Mouse (Mus musculus) erythroblast, embryonic 14.5 days (primary cell): Measurements from ENCODE around the gene Zfp746. TPM values are rescaled to one million over a fixed set of nuclear protein-coding genes. Genes with fewer than 3 reads are reported as not detected.

Experiments
- H3K27me3 ChIP-seq: 2 replicates; pipeline ENCODE4 v1.6.1; 2012; ENCODE audit warnings: inconsistent platforms; ENCODE audit not compliant: control insufficient read depth
- H3K36me3 ChIP-seq: 2 replicates; pipeline ENCODE4 v1.6.1; 2012; ENCODE audit warnings: mild to moderate bottlenecking, inconsistent platforms; ENCODE audit not compliant: control insufficient read depth
- H3K4me1 ChIP-seq: 2 replicates; pipeline ENCODE4 v1.6.1; 2012; ENCODE audit warnings: inconsistent platforms; ENCODE audit not compliant: control insufficient read depth
- H3K4me3 ChIP-seq: replicated peaks from 2 replicates; pipeline ENCODE3; 2012; ENCODE audit warnings: moderate library complexity, mild to moderate bottlenecking, inconsistent platforms
- H3K9me3 ChIP-seq: 2 replicates; pipeline ENCODE4 v1.6.1; 2012; ENCODE audit warnings: low read length, inconsistent platforms, mixed read lengths; ENCODE audit not compliant: control insufficient read depth
- GATA1 ChIP-seq: IDR thresholded peaks from 2 replicates; pipeline ENCODE4 v1.6.1; 2012; ENCODE audit warnings: low read length, inconsistent platforms, mixed read lengths
- TAL1 ChIP-seq: IDR thresholded peaks from 3 replicates; pipeline ENCODE4 v1.6.1; 2012; ENCODE audit warnings: low read length, inconsistent platforms, mixed read lengths
- polyA plus RNA-seq: library from polyadenylated mRNA; stranded (reverse); fragments of >175 nt; gene quantifications from 2 replicates; pipeline ENCODE4 v1.2.3, GENCODE M21; 2012

Gene Zfp746
- polyA plus RNA-seq, 1 experiment = 0.43 TPM

DNA sequence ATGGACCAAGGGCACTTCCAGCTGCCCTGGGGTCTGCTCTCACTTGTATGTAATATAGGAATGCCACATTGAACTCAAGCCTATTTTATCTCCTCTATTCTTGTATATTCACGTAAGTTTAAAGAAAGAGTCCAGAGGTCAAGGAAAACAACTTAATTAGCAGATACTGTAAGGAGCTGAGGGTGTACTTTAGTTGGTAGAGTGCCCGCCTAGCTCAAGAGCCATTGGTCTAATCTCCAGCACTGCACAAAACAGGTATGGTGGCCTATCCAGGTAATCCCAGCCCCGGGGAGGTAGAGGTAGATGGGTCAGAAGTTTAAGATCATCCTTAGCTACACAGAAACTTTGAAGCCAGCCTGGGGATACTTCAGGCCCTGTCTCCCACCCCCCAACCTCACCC, 18.9 kb downstream of the Zfp746 start:
- Histone ChIP-seq H3K9me3 (no peaks in the 10 kb centered on the region), H3K4me1 (peaks cover 3% of the 10 kb centered on the region; the same call in 1 of the 2 replicates), H3K4me3 (no peak overlapping the region), H3K36me3 (peaks cover 55% of the 10 kb centered on the region), H3K27me3 (no peaks in the 10 kb centered on the region)
- TF ChIP-seq GATA1 = no peak
- TF ChIP-seq TAL1 = no peak

DNA sequence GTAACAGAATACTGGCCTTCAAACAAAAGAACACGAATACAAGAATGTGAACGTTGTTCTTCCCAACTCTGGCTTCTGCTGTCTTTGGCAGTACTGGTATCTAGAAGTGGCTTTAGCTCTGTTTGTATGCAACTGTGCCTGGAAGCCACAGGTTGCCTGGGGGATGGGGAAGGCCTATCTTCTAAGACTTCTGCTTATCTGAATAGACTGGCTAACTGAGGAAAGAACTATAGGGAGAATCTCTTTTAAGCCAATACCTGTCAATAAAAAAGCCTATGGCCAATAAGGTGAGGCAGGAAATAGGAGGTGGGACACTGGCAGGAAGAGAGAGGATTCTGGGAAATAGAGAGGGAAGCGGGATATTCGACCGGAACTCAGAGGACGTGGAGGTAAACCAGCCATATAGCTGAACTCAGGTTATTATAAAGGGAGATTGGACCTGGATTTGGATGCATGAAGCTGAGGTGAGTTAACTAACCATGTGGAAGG, 20.8 kb downstream of the Zfp746 start:
- no peak for TF ChIP-seq GATA1
- no peak for TF ChIP-seq TAL1
- H3K27me3 ChIP-seq = no peaks in the 10 kb centered on the region
- no peaks in the 10 kb centered on the region for H3K9me3 ChIP-seq
- peaks cover 57% of the 10 kb centered on the region for H3K36me3 ChIP-seq
- no peak overlapping the region for H3K4me3 ChIP-seq
- H3K4me1 ChIP-seq = peaks cover 12% of the 10 kb centered on the region

DNA sequence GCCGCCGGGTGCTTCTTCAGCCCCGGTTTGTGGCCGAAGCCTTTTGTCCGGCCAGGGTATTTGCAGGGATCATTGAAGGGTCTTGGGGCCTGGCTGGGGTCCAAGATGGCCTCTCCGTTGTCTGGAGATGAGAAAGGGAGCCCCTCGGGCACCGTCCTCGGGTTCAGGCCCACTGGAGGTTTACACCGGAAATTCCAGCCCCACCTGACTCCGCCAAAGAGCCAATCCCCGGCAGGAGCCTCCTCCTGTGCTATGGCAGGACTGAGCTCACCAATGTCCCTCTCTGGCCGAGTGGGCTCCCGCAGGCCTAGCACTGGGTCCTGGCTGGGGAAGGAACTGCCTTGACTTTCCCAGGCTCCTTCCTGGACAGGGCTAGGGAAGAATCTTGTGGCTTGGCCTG, 21.9 kb downstream of the Zfp746 start:
- Histone ChIP-seq H3K9me3 (no peaks in the 10 kb centered on the region), H3K27me3 (no peaks in the 10 kb centered on the region), H3K4me1 (peaks cover 15% of the 10 kb centered on the region), H3K36me3 (peaks cover 57% of the 10 kb centered on the region), H3K4me3 (no peak overlapping the region)
- no peak for TF ChIP-seq GATA1
- no peak for TF ChIP-seq TAL1

DNA sequence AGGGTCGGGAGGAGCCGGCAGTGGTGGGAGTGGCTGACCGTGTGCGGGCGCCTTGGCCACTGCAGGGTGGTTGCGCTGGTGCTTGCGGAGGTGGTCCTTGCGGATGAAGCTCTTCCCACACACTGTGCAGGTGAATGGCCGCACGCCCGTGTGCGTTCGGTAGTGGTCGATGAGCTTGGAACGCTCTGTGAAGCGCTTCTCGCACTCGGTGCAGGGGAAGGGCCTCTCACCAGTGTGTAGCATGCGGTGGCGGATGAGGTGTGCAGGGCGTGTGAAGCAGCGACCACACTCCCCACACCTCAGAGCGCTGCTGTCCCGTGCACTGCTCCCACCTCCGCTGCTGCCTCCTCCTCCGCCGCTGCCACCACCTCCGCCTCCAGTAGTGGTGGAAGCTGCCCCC, 22.5 kb downstream of the Zfp746 start:
- no peak for TF ChIP-seq GATA1
- no peak for TF ChIP-seq TAL1
- Histone ChIP-seq H3K4me1 (peaks cover 15% of the 10 kb centered on the region), H3K27me3 (no peaks in the 10 kb centered on the region), H3K36me3 (peaks cover 55% of the 10 kb centered on the region), H3K9me3 (no peaks in the 10 kb centered on the region), H3K4me3 (no peak overlapping the region)

DNA sequence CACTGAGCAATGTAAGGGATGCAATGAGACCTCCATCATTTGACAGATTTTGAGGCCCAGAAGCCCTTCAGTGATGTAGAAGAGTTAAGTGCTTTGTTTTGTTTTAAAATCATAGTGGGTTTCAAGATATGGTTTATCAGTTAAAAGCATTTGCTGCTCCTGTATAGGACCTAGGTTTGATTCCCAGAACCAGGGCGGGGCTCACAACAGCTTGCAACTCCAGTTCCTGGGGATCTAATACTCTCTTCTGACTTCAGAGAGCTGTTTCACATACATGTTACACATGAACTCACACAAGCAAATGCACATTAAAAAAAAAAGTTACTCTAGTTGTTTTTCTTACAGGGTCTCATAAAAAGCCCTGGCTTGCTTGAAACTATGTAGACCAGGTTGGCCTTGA, 25.5 kb downstream of the Zfp746 start:
- Histone ChIP-seq H3K27me3 (no peaks in the 10 kb centered on the region), H3K36me3 (peaks cover 34% of the 10 kb centered on the region), H3K4me1 (peaks cover 13% of the 10 kb centered on the region), H3K4me3 (no peak overlapping the region), H3K9me3 (no peaks in the 10 kb centered on the region)
- no peak for TF ChIP-seq GATA1

DNA sequence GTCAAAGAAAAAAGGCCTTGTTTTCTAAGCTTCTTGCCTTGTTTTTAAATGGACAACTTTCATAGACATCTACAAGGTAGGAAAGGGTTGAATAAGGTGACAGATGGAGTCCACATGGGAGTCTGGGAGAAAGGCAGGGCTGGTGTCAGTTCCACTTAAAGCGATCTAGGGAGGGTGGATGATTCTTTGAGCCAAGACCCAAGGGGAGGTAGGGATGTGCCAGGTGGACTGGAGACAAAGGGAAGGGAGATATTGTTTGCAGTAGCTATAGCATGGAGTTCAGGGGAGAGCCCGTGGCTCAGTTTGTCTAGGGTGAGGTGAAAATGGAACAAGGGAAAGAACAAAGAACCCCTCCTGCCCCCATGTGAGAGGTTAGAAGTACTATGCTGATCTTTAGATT, 26.0 kb downstream of the Zfp746 start:
- Histone ChIP-seq H3K27me3 (no peaks in the 10 kb centered on the region), H3K4me1 (peaks cover 13% of the 10 kb centered on the region), H3K4me3 (no peak overlapping the region), H3K9me3 (no peaks in the 10 kb centered on the region), H3K36me3 (peaks cover 29% of the 10 kb centered on the region)
- TF ChIP-seq GATA1 = no peak
- TF ChIP-seq TAL1 = no peak

DNA sequence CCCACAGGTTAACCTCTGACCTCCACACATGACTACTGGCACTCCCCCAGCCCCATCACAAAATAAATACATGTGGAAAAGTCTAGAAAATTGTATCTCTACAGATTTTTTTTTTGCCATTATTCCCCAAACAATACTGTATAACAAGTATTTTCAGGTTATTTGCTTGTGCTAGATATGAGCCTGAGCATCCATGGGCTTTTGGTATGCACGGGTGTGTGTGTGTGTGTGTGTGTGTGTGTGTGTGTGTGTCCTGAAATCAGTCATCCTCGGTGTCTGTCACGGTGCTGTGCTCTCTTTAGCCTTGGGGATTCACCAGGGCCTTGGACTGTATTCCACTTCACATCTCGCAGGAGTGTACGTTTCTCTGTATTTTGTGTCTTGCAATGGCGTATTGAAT, 34.3 kb downstream of the Zfp746 start:
- H3K4me1 ChIP-seq = peaks cover 19% of the 10 kb centered on the region
- H3K36me3 ChIP-seq = no peaks in the 10 kb centered on the region
- no peak overlapping the region for H3K4me3 ChIP-seq
- H3K9me3 ChIP-seq = no peaks in the 10 kb centered on the region
- peaks cover 20% of the 10 kb centered on the region for H3K27me3 ChIP-seq
- TF ChIP-seq TAL1 (no peak), GATA1 (no peak)

DNA sequence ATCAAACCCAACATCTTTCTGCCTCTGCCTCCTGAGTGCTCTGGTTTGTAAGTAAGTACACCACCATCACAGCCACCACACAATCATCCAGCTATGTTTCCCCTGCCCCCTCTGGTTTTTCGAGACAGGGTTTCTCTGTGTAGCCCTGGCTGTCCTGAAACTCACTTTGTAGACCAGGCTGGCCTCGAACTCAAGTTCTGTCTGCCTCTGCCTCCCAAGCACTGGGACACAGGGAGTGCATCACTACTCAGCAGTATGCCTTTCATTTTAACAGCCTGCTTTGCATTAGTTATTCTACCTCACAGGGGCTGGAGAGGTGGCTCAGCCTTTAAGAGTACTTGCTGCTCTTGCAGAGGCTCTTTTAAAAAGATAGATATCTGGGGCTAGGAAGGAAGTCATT, 34.7 kb downstream of the Zfp746 start:
- Histone ChIP-seq H3K27me3 (peaks cover 22% of the 10 kb centered on the region), H3K4me3 (no peak overlapping the region), H3K4me1 (peaks cover 21% of the 10 kb centered on the region), H3K9me3 (no peaks in the 10 kb centered on the region), H3K36me3 (no peaks in the 10 kb centered on the region)
- TF ChIP-seq TAL1 = no peak
- TF ChIP-seq GATA1 = no peak

DNA sequence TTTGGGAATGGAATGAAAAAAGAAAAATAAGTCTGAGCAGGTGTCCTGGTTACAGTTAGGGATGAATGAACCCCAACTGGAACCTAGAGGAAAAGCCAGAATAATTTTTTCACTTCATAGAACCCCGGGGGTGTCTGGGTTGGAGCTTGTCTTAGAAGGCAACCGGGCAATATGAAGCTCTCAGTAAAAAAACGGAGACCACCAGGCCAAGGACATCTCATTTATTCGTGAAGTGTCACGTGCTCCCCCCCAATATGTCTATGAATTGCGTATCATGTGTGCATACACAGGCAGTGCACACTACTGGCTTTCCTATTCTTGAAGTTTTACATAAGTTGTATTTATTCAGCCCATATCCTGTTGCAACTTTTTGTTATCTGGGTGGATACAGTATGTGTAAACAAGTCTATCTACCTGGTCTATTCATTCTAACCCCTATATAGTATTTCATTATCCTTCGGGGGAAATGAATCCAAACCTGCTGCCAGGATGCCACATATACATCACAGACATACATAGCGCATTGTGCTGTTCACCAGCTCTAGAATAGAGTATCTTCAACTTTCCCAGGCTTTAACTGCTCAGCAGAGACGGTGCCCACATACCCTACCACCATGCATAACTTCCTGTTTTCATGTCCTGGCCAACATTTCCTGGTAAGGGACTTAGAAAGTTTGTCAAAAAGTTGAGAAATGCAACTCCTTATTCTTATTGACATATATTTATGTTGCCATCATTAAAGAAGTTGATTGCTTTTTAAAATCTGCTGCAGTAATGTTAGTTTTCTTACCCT, 36.9 kb downstream of the Zfp746 start:
- no peaks in the 10 kb centered on the region for H3K9me3 ChIP-seq
- TF ChIP-seq GATA1 = no peak
- no peak for TF ChIP-seq TAL1
- H3K4me1 ChIP-seq = peaks cover 21% of the 10 kb centered on the region
- H3K27me3 ChIP-seq = peaks cover 22% of the 10 kb centered on the region
- peak overlapping the region; percentile 80 for H3K4me3 ChIP-seq
- peaks cover 5% of the 10 kb centered on the region for H3K36me3 ChIP-seq
